Mouse (Mus musculus): ENCODE data around the gene Tas2r107. TPM values are rescaled to one million over a fixed set of nuclear protein-coding genes. Genes with fewer than 3 reads are reported as not detected.
"Not testable (repeated sequence)": the region's sequence is repeated elsewhere in the genome, so short reads cannot be mapped to it uniquely, and the experiment has no call there.

Gene Tas2r107
- polyA plus RNA-seq (2015; fragmentation: Nextera tagmentation; extraction: Ambion mirVana) = not detected in 2 replicates

DNA sequence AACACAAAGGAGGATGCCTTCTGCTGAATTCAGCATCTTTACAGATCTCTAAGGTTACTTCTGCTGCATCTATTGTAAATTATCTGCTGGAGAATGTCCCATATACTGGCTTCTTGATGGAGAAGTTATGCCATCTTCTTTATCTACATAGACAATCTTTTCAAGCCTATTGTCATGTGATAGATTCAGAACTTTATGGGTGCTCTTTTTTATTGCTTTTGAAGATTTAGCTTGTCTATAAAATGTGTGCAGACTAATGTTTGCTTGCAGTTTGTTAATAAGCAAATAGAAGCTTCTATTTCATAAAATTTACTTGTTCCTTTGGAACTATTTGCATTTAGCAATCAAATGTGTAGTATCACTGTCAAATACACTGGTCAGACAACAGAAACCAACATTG, at the start of gene Tas2r107:
Gene Tas2r107 (minus strand): TSS at position 101 of the 400 bp plus-strand sequence.
- Histone ChIP-seq H3K9me3 (replicated peaks) (peaks cover 11% of the 10 kb centered on the region), H3K27me3 (no peaks in the 10 kb centered on the region), H3K36me3 (ENCODE audit: poor library complexity, severe bottlenecking) (no peaks in the 10 kb centered on the region), H3K4me2 (no peak within 1 kb of the TSS), H3K4me1 (no peaks in the 10 kb centered on the region), H3K9ac (no peak within 1 kb of the TSS), H3K4me3 (no peak within 1 kb of the TSS), H3K27ac (no peak within 1 kb of the TSS)
- no peak for ATAC-seq

DNA sequence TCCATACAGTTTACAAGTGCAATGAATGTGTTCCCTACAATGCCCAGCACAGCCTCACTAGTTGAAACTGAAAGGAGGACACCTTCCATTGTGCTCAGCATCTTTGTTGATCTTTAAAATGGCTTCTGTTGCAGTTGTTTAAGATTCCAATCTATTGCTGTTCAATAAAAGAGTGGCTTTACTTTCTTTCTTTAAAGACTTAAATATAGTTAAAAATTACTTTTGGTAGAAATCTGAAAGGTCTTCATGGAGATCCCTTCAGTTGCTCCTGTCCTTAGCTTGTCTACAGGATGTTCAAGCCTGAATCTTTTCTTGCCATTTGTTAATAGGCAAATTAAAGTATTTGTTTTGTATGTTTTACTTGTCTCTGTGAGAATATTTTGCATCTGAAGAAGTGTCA, 30.0 kb upstream of the Tas2r107 start, which contains the start of gene Tas2r114:
Gene Tas2r114 (minus strand): TSS at position 101 of the 400 bp plus-strand sequence.
- H3K27ac ChIP-seq = no peak within 1 kb of the TSS
- no peaks in the 10 kb centered on the region for H3K4me1 ChIP-seq
- H3K27me3 ChIP-seq = no peaks in the 10 kb centered on the region
- no peak within 1 kb of the TSS for H3K9ac ChIP-seq
- ATAC-seq = no peak
- no peaks in the 10 kb centered on the region for H3K36me3 ChIP-seq (ENCODE audit: poor library complexity, severe bottlenecking)
- H3K9me3 ChIP-seq (replicated peaks) = peaks cover 17% of the 10 kb centered on the region
- no peak within 1 kb of the TSS for H3K4me3 ChIP-seq
- H3K4me2 ChIP-seq = no peak within 1 kb of the TSS

DNA sequence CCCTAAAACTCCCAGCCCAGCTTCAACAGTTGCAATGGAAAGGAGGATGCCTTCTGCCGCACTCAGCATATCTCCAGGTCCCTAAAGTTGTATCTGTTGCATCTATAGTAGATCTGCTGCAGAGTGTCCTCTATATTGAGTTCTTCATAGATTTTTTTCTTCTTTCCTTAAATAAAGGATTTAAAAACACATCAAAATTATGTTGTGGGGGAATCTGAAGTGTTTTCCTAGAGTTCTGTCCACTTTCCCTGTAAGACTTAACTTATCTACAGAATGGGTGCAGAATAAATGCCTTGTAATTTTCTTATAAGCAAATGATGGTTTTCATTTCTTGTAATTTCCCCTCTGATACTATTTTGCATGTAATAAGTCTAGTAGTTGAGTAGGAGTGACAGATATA, 27.4 kb upstream of the Tas2r107 start, which contains the start of gene Tas2r105:
Gene Tas2r105 (minus strand): TSS at position 101 of the 400 bp plus-strand sequence.
- Histone ChIP-seq H3K27me3 (no peaks in the 10 kb centered on the region), H3K4me2 (no peak within 1 kb of the TSS), H3K27ac (no peak within 1 kb of the TSS), H3K4me1 (no peaks in the 10 kb centered on the region), H3K36me3 (ENCODE audit: poor library complexity, severe bottlenecking) (no peaks in the 10 kb centered on the region), H3K9me3 (replicated peaks) (peaks cover 13% of the 10 kb centered on the region; the same call in 1 of the 2 replicates), H3K9ac (no peak within 1 kb of the TSS), H3K4me3 (no peak within 1 kb of the TSS)
- no peak for ATAC-seq
- WGBS = 94% methylated on average over 1 of the region's 1 CpGs

- no peak for ATAC-seq
- no peak within 1 kb of the TSS for H3K27ac ChIP-seq
- 80% methylated on average over 1 of the region's 1 CpGs for WGBS
- no peaks in the 10 kb centered on the region for H3K27me3 ChIP-seq
- no peak within 1 kb of the TSS for H3K4me2 ChIP-seq
- H3K36me3 ChIP-seq (ENCODE audit: poor library complexity, severe bottlenecking) = no peaks in the 10 kb centered on the region
- H3K4me3 ChIP-seq = no peak within 1 kb of the TSS
- H3K9me3 ChIP-seq (replicated peaks) = peaks cover 3% of the 10 kb centered on the region; the same call in 1 of the 2 replicates
- no peak within 1 kb of the TSS for H3K9ac ChIP-seq
- no peaks in the 10 kb centered on the region for H3K4me1 ChIP-seq
Observed at GRCm38 (mm10) chr6:131685644-131686043, 25.7 kb upstream of the Tas2r107 start, which contains the start of gene Tas2r104. Gene Tas2r104, minus strand, starts transcription at chr6:131685744.

GRCm38 (mm10) chr6:131678786-131679185, 18.8 kb upstream of the Tas2r107 start, which contains the start of gene Tas2r106:
Gene Tas2r106, minus strand, starts transcription at chr6:131678886.
- H3K4me3 ChIP-seq = no peak within 1 kb of the TSS
- no peak for ATAC-seq
- H3K27me3 ChIP-seq = no peaks in the 10 kb centered on the region
- H3K4me2 ChIP-seq = no peak within 1 kb of the TSS
- H3K4me1 ChIP-seq = no peaks in the 10 kb centered on the region
- H3K9ac ChIP-seq = no peak within 1 kb of the TSS
- WGBS = 80% methylated on average over 3 of the region's 3 CpGs
- H3K36me3 ChIP-seq (ENCODE audit: poor library complexity, severe bottlenecking) = no peaks in the 10 kb centered on the region
- 0 out of 2 replicates have a peak, but pooled peaks cover 6% of the 10 kb centered on the region for H3K9me3 ChIP-seq (replicated peaks)
- H3K27ac ChIP-seq = no peak within 1 kb of the TSS

DNA sequence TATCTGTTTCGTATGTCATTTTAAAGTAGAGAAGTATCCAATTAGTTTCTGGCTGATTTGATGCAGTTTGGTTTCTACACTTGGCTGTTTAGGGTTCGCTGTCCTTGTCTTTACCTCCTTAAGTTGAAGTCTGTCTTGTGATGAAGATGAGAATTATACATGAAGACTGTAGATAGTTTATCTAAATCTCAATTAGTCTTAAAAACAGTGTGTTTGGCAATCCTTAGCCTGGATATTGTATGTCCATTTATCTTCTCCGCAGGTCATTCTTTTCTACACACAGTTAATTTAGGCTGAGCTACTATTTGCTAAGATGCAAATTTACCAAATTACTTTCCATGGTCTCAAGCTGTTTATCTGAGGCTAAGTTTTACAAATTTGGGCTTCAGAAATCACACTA, 29.1 kb downstream of the Tas2r107 start, which contains the start of gene Tas2r130:
Gene Tas2r130 (minus strand): TSS at position 101 of the 400 bp plus-strand sequence.
- 78% methylated on average over 3 of the region's 3 CpGs for WGBS
- no peak within 1 kb of the TSS for H3K4me3 ChIP-seq
- H3K9ac ChIP-seq = no peak within 1 kb of the TSS

DNA sequence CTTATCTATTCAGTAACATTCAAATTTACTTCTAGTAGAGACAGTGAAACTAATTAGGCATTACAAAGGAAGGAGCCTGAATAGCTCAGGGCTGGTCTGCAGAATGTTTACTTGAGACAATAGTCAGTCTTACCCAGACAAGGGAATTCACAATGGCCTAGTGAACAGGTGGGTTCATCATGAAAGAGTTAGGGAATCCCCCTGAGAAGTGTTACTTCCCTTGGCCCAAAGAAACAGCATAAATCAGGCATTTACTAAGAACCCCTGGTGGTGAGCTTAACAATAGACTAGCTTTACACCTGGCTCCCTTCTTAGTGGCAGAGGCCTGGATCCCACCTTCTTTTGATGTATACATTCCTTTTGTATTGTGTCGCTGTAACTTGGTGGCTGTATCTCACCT, 50.0 kb downstream of the Tas2r107 start:
- not testable (repeated sequence) for H3K27me3 ChIP-seq; H3K4me2 ChIP-seq; ATAC-seq; H3K4me1 ChIP-seq; H3K9ac ChIP-seq; H3K27ac ChIP-seq; H3K36me3 ChIP-seq (ENCODE audit: poor library complexity, severe bottlenecking); H3K4me3 ChIP-seq
- WGBS = 100% methylated on average over 1 of the region's 1 CpGs
- peaks cover 21% of the 10 kb centered on the region; the same call in 1 of the 2 replicates for H3K9me3 ChIP-seq (replicated peaks)

More for the DNA sequence above, 29.1 kb downstream of the Tas2r107 start, which contains the start of gene Tas2r130:
- Histone ChIP-seq H3K4me2 (no peak within 1 kb of the TSS), H3K27ac (no peak within 1 kb of the TSS), H3K9me3 (replicated peaks) (peaks cover 3% of the 10 kb centered on the region; the same call in 1 of the 2 replicates), H3K36me3 (ENCODE audit: poor library complexity, severe bottlenecking) (no peaks in the 10 kb centered on the region), H3K4me1 (no peaks in the 10 kb centered on the region), H3K27me3 (no peaks in the 10 kb centered on the region)
- ATAC-seq = no peak

Other genes starting within 250 kb of the Tas2r107 start
- gene 5430401F13Rik, start 173.7 kb downstream of the Tas2r107 start, polyA plus RNA-seq (2015; fragmentation: Nextera tagmentation; extraction: Ambion mirVana) = not detected in 2 replicates
- not detected in 2 replicates for gene Gm6619, start 173.7 kb downstream of the Tas2r107 start, polyA plus RNA-seq (2015; fragmentation: Nextera tagmentation; extraction: Ambion mirVana)
- gene Tas2r130, start 29.2 kb downstream of the Tas2r107 start, polyA plus RNA-seq (2015; fragmentation: Nextera tagmentation; extraction: Ambion mirVana) = not detected in 2 replicates
- not detected in 2 replicates for gene Tas2r106, start 18.7 kb upstream of the Tas2r107 start, polyA plus RNA-seq (2015; fragmentation: Nextera tagmentation; extraction: Ambion mirVana)
- gene Tas2r104, start 25.6 kb upstream of the Tas2r107 start, polyA plus RNA-seq (2015; fragmentation: Nextera tagmentation; extraction: Ambion mirVana) = not detected in 2 replicates
- not detected in 2 replicates for gene Tas2r105, start 27.3 kb upstream of the Tas2r107 start, polyA plus RNA-seq (2015; fragmentation: Nextera tagmentation; extraction: Ambion mirVana)
- gene Tas2r114, start 29.9 kb upstream of the Tas2r107 start, polyA plus RNA-seq (2015; fragmentation: Nextera tagmentation; extraction: Ambion mirVana) = not detected in 2 replicates

Measured in forebrain, embryonic 13.5 days (tissue).